Mouse (Mus musculus): ENCODE data around the gene Fbl.

DNA sequence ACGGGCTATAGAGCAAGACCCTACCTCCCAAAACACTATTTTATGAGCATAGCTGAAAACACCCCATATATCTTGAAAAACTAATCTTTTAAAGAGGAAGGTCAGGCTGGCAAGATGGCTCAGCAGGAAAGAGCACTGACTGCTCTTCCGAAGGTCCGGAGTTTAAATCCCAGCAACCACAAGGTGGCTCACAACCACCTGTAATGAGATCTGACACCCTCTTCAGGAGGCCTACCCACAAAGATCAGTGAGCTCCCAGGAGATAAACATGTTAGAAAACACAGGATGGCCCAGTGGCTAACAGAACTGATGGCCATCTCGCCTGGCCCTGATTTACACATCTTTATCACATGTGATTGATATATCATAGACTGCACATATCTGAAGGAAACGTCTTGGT, 41.2 kb downstream of the Fbl start:
- no peak for TF ChIP-seq GATA1 (IDR thresholded peaks at IDR 0.05; ENCODE audit: borderline replicate concordance, low read length)
- no peak for TF ChIP-seq FLI1 (IDR thresholded peaks at IDR 0.05; ENCODE audit: low read length)
